Mouse (Mus musculus) CD4-positive, CD25-positive, alpha-beta regulatory T cell, adult 2 months (primary cell): Measurements from ENCODE around the gene Myh2.
A peak's percentile ranks its signal among the peaks of the same experiment; 100 is the strongest.

ENCODE experiments used
- DNase-seq: peaks from one replicate; pipeline ENCODE4 v3.0.0-alpha.2; 2012; ENCODE audit warnings: low read depth, low spot score

The Myh2 gene

DNA sequence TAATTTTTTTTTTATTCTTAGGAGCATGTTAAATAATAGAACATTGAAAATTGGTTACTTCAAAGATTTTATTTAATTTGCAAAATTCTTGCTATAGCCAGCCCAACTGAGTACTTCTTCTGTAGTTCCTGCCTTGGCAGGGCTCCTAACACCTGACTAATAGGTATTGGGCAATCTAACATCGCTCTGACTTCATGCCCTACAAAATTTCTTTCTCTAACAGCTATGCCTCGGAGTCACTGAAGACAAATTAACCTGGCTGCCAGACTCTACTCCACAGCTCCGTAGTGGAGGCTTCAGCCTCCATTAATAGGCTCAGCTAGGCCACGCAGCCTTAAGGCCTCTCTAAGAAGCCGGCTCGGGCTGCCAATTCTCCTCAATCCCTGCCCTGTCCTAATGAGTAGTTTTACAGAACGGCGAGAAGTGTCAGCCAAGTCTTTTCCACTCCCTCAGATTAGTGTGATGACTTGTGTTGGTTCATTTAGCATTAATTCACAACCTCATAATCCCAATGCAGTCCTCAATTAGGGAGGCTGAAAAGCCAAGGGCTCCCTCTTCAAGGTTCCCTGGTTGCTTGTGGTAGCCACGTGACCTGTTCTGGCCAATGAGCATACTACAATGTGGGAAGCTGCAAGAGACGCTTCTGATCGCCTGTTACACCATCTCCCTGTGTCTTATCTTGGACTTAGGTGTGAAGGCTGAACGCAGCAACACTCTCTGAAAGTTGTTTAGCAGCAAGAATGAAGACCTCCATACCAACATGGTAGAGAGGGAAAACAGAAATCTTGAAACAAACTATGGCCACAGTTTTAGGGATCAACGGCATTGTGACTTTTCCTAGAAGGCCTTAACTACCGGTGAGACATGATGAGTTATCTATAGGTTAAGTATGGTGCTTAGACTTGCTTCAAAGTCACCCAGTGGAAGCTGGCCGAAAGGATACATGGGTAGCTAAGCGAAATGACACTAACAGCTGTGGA is 18.9 kb upstream of the Myh2 start:
- DNase-seq, result no peak

DNA sequence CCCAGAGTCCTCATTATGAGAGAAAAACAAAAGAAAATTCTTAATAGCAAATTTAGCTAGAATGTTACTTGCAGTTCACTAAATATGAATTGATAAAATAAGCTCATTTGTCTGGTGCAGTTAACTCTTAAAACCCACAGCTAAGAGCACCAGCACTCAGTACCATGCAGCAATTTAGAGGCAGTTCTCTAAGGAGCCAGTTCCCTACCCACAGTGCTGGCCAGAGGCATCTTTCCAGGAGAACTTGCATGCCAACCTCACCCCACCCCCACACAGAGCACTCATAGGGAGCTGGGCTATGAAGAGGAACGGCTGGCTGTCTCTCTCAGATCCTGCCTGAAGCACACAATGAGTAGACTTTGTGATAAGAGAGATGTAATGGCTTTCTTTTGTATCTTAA is 17.7 kb upstream of the Myh2 start:
- no peak for DNase-seq

- no peak for DNase-seq
These were observed 17.0 kb upstream of the Myh2 start for GRCm38 (mm10) chr11:67153843-67154242.

DNA sequence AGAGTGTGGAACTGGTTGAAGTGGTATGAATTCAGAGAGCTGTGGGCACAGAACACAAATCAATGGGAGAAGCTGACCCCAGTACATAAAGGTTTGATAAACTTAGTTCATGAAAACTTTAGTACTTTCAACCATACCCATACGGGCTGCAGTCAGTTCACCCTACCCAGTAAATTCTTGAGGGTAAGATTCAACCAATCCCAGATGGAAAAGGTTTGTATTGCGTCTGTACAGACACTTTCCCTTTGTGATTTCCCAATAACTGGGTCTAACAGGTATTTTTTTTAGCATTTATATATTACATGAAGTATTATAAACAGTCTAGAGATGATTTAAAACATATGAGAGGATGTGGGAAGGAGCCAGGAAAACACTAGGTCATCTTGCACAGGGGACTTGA is 15.2 kb upstream of the Myh2 start:
- DNase-seq, result no peak

GRCm38 (mm10) chr11:67160131-67160530 is 10.7 kb upstream of the Myh2 start:
- DNase-seq, result no peak

GRCm38 (mm10) chr11:67163701-67164100 is 7.1 kb upstream of the Myh2 start:
- DNase-seq, result no peak

GRCm38 (mm10) chr11:67164851-67165250 is 6.0 kb upstream of the Myh2 start:
- no peak for DNase-seq

DNA sequence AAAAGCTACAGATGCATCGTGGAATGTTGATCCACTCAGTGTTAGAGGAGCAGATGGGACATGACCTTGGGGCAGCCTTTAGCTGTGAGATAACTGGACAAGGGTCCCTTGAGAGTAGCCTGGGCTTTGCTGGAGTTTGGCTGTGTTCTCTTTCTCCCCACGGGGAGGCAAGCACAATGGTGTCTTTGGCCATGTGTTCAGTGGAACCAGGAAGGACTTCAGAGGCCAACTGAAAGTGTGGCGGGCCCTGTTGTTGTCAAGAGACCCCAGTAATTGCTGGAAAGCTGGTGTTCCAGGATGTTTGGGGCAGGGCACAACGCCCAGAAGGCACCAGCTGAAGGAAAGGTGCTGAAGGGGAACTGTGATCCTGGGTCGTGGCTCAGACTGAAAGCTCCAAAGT is 1.5 kb upstream of the Myh2 start:
- no peak for DNase-seq

- DNase-seq, result no peak
These were observed 1.6 kb downstream of the Myh2 start for GRCm38 (mm10) chr11:67172439-67172838.

GRCm38 (mm10) chr11:67176376-67176775 is 5.5 kb downstream of the Myh2 start:
- no peak for DNase-seq

GRCm38 (mm10) chr11:67190316-67190715 is 19.5 kb downstream of the Myh2 start:
- no peak for DNase-seq

DNA sequence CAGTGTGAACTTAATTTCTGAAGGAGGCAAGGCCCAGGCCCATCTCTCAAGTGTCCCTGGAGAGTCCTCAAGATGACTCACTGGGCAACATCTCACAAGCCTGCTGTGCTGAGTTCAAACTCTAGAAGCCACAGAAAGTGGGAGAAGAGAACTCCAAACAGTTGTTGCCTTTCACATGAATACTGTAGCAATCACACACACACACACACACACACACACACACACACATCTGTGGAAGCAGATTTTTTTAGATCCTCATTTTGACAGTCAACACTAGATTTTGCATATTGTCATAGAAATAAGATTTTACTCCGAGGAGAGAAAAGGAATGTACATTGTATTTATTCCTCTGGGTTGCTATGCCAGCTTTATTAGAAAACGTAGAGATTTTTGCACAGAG is 20.0 kb downstream of the Myh2 start:
- no peak for DNase-seq

- DNase-seq, result no peak
These were observed 20.7 kb downstream of the Myh2 start for GRCm38 (mm10) chr11:67191496-67191895.

DNA sequence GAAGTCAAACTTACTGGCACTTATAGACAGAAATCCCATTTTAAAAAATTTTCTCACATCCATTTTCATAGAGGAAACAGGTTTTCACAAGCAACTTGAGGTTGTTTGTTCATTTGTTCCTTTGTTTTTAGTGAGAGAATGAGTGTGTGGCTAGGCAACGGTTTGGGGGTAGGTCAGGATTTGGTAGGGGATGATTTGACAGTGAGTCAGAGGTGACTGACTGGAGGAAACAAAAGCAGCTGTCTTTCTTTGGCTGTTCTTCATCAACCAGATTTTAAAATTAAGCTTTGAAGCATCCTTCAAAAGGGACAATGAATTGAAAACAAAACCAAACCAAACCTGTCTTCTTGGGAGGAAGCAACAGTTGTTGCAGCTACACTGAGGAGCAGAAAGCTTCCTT is 28.5 kb downstream of the Myh2 start:
- no peak for DNase-seq

GRCm38 (mm10) chr11:67199752-67200151 is 28.9 kb downstream of the Myh2 start, which contains the start of gene Myh1:
Gene Myh1, plus strand, starts transcription at chr11:67200052.
- DNase-seq, result no peak

- DNase-seq, result no peak
These were observed 33.9 kb downstream of the Myh2 start for GRCm38 (mm10) chr11:67204766-67205165.

- no peak for DNase-seq
These were observed 51.0 kb downstream of the Myh2 start for GRCm38 (mm10) chr11:67221803-67222202.

DNA sequence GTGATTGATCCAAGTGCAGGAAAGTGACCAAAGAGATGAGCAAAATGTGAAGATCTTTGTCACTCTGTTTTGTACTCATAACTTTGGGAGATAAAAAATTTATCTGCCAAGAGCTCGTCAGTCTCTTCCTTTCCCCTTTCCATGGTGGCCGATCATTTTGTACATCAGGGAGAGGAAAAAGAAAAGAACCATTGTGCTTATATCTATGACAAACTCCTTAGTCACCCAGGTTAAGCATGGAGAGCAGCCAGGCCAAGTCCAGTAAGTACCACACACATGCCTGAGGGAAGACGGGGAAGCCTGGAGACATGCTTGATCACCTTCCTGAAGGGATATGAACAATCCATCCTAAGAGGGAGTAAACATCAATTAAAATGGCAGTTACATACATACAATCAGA is 53.6 kb downstream of the Myh2 start:
- no peak for DNase-seq

DNA sequence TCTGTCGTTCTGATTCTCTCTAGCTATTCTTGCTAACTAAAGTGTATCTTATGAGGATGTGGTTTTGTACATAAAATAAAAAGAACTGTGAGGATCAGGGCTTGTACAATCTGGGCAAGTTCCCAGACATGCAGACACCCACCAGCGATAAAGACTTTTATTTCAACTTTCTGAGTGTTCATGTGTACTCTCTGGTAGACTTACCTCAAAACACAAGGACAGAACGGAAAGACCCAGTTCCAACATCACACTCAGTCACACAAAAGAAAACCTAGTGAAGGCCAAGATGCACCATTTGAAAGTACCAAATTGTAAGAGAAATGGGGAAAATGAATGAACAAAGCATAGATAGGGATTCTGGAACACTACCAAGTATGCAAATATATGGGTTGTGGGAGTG is 57.9 kb downstream of the Myh2 start:
- no peak for DNase-seq

DNA sequence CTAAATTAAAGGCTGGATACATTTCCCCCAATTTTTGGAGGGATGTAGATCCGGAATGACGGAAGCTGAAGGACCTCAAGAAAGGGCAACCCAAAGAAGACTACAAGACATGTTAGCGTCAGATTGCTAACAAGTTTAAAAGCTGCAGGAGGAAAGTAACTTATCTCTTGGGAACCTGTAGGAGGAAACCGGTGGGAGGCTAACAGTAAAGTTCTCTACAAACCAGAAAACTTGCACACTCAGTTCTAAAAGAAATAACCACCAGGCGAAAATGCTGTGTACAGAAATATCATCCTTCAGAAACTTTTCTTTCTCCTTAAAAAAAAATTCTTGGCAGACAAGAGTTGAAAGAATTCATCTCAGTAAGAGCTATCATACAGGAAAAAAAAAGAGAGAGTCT is 58.3 kb downstream of the Myh2 start:
- no peak for DNase-seq

DNA sequence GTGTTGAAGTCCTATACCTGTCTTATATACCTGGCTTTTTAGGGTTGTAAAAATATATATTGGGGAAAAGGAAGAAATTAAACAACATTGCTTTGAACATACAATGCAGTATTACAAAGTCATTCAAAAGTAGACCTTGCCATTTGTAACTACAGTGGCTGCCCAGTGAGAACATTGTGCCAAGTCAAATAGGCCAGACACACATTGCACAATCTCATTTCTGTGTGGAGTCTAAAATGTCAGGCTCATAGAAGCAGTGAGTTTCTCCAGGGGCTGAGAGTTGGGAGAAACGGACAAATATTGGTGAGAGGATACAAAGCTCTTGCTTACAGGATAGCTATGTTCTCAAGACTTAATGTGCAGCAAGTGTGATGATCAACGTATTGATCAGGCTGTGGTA is 59.1 kb downstream of the Myh2 start:
- DNase-seq, result no peak

DNA sequence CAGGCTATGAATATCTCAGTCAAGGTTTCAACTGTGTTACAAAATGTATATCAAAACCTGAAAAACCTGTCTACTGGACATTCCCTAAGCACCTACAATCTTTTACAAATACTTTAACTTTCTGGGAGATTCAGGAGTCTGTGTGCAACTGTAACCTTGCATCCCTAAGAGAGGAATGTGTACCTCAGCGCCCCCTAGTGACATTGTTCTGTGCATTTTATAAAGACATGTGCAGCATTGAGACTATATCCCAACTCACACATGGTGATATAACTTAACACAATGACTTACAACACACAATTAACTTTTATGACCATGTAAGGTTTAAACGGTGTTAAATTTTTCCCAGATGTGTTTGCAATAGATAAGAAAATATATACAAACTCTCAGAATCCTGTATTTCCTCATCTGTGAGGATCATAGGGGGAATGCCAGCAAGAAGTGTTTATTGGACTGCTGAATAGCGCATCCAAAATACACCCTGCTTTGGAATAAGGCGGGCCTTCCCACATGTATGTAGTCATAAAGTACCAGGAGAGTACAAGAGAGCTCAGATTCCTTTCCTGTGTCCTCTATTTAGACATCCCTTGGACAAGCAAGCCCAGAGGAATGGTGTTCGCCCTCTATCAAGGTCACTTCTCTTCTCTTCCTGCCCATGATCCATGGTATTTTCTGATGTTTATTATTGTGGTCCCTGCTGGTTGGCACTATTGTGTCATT is 65.0 kb downstream of the Myh2 start:
- DNase-seq, result peak; percentile 1

- no peak for DNase-seq
These were observed 66.0 kb downstream of the Myh2 start for GRCm38 (mm10) chr11:67236799-67237198.
